Mouse (Mus musculus) bone marrow, adult 2 months (tissue): ENCODE data around the gene Prr23a1.

Experiments
- CTCF ChIP-seq: fragments of 200-500 bp; IDR thresholded peaks from 2 replicates; pipeline ENCODE4 v1.5.1; 2011; ENCODE audit warnings: low read length, control low read depth; ENCODE audit not compliant: control insufficient read depth, insufficient read depth
- POLR2A ChIP-seq: fragments of 200-500 bp; IDR thresholded peaks from 2 replicates; pipeline ENCODE4 v1.6.1; 2011; ENCODE audit warnings: low read depth, mild to moderate bottlenecking, control low read depth, low read length, borderline replicate concordance; ENCODE audit not compliant: control insufficient read depth

- TF ChIP-seq CTCF, result no peak
- no peak for TF ChIP-seq POLR2A
These were observed 21.2 kb upstream of the Prr23a1 start for GRCm38 (mm10) chr9:98821067-98821466.
